In genomic region chr13:26916477-26916876, GRCm38 (mm10) we compare ENCODE assay signal across 11 mouse cellular contexts.
DNase-seq lines count a peak whose midpoint lies in the region; ATAC-seq lines count a peak whose summit lies in the region.
"Had no signal": no experiment of that assay in that cellular context is flagged by ENCODE, and none has a peak within 500 bp of the region (broad histone marks: within the 10 kb centered on the region; RNA-seq: fewer than 3 reads in every experiment).

No protein-coding gene starts in this region.

- peak; percentile 8 for DNase-seq in gastrocnemius, postnatal 10 days
- DNase-seq in gastrocnemius, adult 8-10 months (ENCODE audit: low spot score in 2 of 2) = no peak
- DNase-seq in gastrocnemius, postnatal 25 days = peak; percentile 17
- peak; percentile 46 for DNase-seq in heart, postnatal 4 days
- DNase-seq in kidney, postnatal 36 days = peak; percentile 59 to 72
- DNase-seq in B cell, adult 2 months = no peak
- no peak for DNase-seq in Muller cell, postnatal 12 days (ENCODE audit: inconsistent ontology term)
- DNase-seq: right cerebral cortex, postnatal 25 days had no signal

- no peak for ATAC-seq in inflammation-experienced regulatory T-cells, adult 6 months
- ATAC-seq: forebrain, embryonic 15.5 days; midbrain, embryonic 16.5 days had no signal

Comparison
In these comparisons a context has a peak if more than half of its experiments do, and no peak if none do; other contexts are left out.
1. DNase-seq: peak in gastrocnemius, postnatal 10 days (single experiment), gastrocnemius, postnatal 25 days (single experiment), heart, postnatal 4 days (single experiment) and kidney, postnatal 36 days (2 of 2); none in gastrocnemius, adult 8-10 months (0 of 2), B cell, adult 2 months (0 of 2) and Muller cell, postnatal 12 days (single experiment).